Mouse (Mus musculus): ENCODE results near the gene Tacc2.
"Not testable (repeated sequence)": the region's sequence is repeated elsewhere in the genome, so short reads cannot be mapped to it uniquely, and the experiment has no call there.

DNA sequence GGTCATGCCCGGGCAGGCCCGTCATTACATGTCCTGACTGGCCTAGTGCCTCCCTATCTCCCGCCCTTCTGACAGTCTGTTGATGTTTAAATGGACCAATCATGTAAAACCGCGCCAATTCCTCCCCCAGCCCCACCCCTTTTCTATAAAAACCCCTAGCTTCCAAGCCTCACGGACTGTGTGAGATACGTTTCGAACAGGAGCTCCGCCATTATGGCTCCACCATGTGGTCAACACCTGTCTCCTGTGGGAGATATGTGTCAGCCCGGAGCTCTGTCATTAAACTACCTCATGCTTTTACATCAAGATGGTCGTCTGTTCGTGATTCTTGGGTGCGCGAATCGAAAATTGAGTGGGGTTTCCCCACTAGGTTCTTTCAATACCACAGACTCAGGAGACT, 46.1 kb upstream of the Tacc2 start:
- TF ChIP-seq CTCF, POLR2A (IDR thresholded peaks at IDR 0.05; ENCODE audit: insufficient read depth, low read depth, low read length): not testable (repeated sequence)
